Mouse (Mus musculus) spleen, postnatal 4 days (tissue): ENCODE results near the gene Rere.
"Not testable (repeated sequence)": the region's sequence is repeated elsewhere in the genome, so short reads cannot be mapped to it uniquely, and the experiment has no call there.

ENCODE experiments used
- DNase-seq, 2 experiments: peaks; one replicate each; pipeline ENCODE4 v3.0.0; 2022; ENCODE audit warnings: low spot score in 2 of 2

The Rere gene

GRCm38 (mm10) chr4:150283335-150283638 is 1.8 kb downstream of the Rere start:
- DNase-seq = no peak

GRCm38 (mm10) chr4:150283993-150284392 is 2.5 kb downstream of the Rere start:
- DNase-seq = no peak

- no peak for DNase-seq
Observed at GRCm38 (mm10) chr4:150286980-150287379, 5.5 kb downstream of the Rere start.

DNA sequence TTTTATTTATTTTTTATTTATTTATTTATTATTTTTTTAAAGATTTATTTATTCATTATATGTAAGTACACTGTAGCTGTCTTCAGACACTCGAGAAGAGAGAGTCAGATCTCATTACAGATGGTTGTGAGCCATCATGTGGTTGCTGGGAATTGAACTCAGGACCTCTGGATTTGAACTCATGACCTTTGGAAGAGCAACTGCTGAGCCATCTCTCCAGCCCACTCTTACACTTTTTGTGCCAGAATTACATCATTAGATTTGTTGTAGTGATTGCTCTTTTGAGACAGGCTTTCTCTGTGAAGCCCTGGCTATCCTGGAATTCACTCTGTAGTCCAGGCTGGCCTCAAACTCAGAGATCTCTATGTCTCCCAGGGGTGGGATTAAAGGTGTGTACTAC is 6.0 kb downstream of the Rere start:
- DNase-seq = not testable (repeated sequence)

DNA sequence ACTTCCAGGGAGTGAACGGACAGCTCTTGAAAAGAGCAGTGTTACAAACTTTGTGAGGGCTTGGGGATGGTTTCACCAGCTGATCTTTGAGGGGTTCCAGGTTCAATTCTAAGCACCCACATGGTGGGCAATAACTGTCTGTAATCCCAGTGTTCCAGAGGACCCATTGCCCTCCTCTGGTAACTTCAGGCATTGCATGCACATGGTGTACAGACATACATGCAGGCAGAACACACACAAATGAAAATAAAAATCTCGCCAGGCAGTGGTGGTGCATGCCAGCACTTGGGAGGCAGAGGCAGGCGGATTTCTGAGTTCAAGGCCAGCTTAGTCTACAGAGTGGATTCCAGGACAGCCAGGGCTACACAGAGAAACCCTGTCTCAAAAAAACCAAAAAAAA is 10.5 kb downstream of the Rere start:
- no peak for DNase-seq

- no peak for DNase-seq
Observed at GRCm38 (mm10) chr4:150294870-150295269, 13.4 kb downstream of the Rere start.

DNA sequence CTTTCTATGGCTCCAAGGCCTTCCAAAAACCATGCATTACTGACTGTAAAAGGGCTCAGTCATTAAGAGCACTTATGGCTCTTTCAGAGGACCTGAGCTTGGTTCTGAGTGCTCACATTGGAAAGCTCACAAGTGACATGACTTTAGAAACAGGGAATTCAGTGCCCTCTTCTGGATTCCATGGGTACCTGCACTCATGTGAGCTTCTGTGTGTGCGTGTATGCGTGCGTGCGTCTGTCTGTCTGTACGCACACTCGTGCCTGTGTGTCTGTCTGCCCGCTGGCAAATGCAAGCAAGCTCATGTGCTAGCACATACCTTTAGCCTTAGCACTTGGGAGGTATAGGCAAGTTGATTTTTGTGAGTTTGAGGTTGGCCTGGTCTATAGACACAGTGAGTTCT is 14.5 kb downstream of the Rere start:
- DNase-seq = no peak

DNA sequence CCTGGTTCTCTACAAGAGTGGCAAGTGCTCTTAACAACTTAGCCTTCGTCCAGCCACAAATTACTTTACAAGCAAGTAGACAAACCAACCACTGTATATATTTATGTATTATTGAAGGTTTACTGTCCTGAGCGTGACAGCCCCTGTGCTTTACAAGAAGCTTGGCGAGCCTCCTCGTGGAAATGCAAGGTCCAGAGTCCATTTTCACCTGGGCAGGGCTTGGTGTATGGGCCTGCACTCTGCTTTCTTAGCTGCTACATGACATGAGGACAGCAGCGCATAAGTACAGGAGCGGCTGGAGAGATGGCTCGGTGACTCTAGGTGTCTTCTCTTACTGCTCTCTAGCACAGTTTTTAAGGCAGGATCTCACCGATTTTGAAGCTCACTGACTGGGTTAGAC is 21.3 kb downstream of the Rere start:
- no peak for DNase-seq

DNA sequence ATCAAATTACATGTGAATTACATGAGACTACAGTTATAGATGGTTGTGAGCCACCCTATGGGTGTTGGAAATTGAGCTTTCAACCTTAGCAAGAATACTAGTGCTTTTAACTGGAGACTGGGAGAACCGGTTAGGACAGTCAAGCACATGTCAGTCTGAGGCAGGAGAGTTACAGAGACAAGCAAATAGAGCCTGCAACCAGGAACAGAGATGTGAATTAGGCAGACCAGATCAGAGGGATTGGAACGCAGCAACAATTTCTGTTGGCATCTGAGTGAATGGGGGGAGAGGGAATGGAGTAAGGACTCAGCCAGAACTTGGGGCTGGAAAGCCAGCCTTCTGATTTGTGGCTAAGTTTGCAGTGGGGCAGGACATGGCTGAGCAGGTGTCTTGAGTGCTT is 25.3 kb downstream of the Rere start:
- DNase-seq = no peak

DNA sequence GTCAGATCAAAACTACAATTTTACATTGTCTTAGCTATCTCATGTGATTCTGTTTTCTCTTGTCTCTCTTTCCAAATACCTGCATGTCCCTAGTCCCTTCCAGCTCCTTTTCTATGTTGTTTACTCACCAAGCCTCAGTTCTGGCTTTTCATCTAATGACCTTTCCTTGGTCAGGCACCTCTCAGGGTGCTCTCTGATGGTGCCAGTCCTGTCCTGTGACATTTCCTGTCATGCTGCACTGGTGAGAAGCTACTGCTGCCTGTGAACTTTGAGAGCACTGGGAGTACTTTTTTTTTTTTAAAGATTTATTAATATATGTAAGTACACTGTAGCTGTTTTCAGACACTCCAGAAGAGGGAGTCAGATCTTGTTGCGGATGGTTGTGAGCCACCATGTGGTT is 25.8 kb downstream of the Rere start:
- no peak for DNase-seq

DNA sequence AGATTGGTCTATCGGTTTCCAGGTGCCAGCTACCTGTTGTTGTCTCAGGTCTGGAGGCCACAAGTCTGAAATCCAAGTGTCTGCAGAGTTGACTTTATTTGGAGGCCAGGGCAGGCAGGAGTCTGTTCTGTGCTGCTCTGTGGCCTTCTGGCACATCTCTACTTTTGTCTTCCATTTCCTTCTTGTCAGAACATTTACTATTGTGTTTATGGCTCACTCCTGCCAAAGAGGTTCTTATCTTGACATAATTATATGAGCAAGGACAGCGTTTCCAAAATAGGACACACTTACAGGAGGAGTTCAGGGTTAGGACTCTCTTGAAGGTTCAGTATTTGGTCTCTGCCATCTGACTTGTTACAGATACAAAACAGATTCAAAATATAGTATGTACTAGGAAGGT is 30.0 kb downstream of the Rere start:
- no peak for DNase-seq

DNA sequence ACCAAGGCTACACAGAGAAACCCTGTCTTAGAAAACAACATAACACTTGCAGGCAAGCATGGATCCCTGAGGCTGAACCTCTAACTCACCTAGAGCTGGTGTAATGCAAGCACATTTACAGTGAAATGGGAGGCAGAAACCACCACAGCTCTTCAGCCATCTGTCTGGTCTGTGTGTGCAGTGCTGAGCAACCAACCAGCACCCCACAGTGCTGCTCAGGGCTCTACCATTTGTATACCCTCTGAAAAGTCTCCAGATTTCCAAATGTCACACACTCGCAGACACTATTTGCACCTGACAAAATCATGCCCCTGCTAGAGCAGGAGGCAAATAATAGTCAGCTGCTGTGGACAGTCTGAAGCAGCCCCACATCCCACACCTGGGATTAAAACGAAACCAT is 31.2 kb downstream of the Rere start:
- no peak for DNase-seq

DNA sequence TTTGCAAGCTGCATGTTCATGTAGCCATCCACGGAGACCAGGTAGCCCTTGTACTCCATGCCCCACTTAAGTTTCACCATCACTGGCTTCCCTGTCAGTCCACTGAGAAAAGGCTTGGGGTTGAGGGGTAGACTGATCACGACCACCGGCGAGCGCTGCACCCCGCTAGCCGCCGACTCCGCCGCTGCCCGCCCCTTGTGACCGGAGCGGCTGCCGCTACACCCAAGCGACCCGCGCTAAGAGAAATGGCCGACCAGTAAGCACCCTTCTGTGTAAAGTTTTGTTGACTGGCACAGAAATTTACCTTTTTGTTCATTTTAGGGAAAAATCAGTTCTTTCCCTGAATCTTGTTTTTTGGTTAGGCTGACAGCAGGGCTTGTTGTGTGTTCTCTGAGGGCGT is 33.9 kb downstream of the Rere start:
- no peak for DNase-seq

DNA sequence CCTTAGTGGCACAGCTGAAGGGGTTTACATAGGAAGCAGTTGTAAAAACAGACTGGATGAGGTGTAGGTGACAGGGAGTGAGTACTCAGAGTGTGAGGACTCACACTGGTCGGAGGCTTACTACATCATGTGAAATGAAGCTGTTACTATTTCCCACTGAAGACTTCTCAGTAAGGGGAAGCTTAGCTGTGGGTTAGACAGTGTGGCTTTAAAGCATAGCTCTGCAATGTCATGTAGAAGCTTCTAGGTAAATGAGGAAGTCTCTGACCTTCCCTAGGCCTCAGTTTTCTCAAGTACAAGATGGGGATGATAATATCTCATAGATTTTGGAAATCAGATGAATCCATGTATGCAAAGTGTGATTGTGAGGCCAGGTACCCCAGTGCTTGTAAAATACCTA is 35.1 kb downstream of the Rere start:
- DNase-seq = no peak

DNA sequence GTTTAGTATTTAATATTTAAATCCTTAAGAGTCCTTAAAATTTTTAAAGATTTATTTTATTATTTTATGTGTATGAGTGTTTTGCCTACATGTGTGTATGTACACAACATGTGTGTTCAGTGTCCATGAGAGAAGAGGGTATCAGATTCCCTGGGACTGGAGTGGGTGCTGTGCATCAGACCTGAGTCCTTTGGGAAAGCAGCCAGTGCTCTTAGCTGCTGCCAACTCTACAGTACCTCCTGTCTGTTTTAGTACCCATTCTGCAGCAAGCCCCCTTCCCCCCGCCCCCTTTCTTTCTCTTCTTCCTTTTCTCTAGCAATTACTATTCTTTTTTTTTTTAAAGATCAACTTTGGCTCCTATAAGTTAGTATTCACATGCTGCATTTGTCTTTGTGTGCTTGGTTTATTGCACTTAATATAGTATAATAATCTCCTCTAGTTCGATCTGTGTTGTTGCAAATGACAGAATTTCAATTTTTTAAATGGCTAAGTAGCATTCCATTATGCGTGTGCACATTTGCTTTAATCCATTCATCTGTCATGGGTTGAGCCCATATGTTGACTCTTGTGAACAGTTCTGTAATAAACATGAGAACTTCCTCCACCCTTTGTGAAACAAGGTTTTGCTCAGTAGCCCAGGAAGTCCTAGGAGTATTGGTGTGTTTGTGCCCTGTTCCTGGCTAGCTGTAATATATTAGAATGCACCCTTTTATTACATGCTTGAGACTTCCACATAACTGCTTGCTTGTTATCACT is 43.8 kb downstream of the Rere start:
- DNase-seq = no peak

DNA sequence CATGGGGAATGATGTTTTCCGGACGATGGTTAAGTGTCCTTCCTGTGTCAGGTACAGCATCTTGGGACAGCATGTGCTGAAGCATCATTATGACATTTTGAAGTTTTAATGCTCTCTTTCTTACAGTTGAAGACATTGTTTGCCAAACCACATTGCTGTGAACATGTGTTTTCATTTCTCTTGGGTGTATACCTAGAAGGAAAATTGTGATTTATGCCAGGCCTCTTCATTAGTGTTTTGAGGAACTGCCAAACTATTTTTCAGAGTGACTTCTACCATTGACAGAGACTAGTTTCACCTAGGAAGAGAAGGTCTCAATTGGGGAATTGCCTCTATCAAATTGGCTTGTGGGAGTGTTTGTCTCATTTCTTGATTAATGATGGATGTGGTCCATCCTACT is 44.6 kb downstream of the Rere start:
- no peak for DNase-seq

DNA sequence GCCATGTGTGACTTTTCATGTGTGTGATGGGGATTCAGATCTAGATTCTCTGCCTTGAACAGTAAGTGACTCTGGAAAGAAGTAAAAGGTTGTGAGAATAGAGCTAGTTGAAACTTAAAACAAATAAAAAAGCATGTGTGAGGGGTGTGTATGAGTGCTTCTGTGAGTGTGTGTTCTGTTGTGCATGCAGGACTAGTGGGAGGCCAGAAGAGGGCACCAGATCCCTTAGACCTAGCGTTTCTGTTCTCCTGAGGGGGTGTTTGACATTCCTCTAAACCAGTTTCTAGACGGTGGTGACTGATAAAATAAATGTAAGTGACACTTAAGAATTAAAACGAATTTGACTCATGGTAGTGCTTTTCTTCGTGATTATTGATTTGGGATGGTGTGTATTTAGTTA is 46.0 kb downstream of the Rere start:
- DNase-seq = no peak

GRCm38 (mm10) chr4:150333927-150334682 is 52.7 kb downstream of the Rere start:
- no peak for DNase-seq

DNA sequence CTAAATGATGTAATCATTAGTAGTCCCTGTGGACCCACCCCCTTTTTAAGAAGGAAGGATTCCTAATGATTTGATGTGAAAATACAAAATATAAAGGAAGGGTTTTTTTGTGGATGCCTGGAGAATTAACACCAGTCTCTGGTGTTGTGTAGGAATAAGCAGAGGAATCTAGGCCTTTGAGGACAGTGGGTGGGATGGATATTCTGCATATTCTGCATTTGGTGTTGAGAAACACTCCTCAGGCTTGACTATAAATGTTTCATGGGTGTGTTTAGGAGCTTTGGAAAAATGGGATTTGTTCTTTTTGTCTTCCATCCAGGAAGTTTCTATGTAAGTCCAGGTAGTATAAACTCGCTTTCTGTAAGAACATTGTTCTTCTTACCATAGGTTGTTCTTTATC is 55.8 kb downstream of the Rere start:
- DNase-seq = no peak

DNA sequence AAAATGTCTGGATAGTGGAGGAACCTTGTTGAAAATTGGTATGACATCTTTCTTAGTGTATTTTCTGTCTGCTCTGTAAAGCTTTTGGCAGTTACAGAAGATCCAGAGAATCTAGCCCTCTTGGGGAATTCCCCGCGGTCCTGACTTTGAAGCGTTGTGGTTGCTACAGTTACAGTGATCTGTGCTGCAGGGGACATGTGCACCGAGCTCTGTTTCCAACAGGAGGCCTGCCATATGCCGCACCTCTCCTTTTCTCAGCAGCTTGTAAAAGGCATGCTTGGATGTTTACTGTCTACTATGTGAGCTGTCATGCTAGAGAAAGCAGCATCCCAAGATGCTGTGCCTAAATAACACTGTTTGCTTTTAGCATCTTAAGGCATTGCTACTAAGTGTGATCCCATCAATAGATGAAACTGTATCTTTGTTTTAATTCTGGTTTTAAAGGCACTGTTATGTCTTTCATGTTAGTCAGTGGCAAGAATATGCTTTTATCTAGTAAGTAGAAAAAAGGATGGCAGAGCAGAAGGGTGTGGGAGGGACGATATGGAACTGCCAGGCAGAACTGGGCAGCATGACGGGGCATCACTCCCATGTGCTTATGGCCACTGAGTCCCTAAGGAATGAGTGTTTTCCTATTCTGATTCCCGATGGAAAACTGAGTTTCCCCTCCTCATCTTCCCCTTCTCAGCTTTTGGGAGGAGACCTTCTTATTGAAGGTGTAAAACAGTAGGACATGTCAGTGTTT is 57.6 kb downstream of the Rere start:
- no peak for DNase-seq

DNA sequence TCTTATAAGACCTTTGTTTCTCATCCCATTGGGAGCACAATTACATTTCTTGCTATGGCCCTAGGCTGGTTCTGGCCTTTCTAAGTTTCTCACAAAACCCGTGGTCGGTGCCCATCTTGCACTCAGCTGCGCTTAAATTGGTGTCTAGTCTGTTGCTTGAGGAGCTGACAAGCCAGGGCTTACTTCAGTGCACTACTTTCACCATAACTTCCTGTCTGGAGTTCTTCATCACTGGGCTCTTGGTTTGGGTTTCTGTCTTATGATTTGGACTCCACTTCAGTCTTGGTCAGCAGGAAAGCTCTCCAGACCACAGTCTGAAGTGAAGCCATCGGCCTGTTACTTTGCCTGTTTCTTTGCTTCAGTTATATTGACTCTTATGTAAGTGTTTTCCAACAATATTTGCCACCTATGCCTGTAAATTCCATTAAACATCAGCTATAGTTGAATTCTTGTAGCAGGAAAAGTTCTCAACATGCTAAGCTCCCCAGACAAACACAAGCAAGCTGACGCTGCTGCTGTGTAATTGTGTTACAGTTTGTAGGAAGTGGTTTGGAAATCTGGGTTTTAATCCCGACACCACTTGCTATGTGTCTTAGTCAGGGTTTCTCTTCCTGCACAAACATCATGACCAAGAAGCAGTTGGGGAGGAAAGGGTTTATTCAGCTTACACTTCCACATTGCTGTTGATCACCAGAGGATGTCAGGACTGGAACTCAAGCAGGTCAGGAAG is 59.5 kb downstream of the Rere start:
- no peak for DNase-seq

GRCm38 (mm10) chr4:150344526-150344925 is 63.1 kb downstream of the Rere start:
- no peak for DNase-seq
